Mouse (Mus musculus): ENCODE measurements around the gene 1110032F04Rik. TPM values are rescaled to one million over a fixed set of nuclear protein-coding genes. Genes with fewer than 3 reads are reported as not detected.

The 1110032F04Rik gene
- total RNA-seq, 2 experiments from 2014 or later = 0.65 to 1.2 TPM

DNA sequence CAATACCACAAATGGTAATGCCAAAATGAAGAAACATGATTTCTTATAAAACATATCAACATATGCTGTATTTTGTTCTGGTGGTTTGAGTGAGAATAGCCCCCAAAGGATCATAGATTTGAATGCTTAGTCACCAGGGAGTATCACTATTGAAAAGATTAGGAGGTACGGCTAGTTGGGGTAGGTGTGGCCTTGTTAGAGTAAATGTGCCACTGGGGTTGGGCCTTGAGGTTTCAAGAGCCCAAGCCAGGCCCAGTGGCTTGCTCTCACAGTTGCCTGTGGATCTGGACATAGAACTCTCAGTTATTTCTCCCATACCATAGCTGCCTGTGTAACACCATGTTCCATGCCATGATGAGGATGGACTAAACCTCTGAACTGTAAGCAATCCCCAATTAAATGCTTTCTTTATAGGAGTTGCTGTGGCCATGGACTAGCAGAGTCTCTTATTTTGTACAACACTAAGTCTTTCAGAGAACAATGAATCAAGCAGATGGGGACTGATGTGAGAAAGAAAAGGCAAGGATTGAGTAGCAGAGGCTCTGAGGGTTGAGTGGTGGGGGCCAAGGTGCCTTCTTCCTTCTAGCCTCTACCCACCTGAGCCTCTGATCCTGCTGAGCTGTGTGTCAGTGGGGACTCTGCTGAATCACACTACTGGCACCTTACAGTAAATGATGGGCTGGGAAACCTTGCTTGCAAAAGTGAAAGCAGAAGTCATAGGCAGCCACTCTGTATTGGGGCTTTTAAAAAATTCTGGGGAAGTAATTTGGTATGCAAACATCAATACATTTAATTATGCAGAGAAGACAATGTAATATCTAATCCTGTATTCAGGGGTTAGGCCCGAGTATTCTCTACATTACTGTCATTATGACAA, 35.8 kb downstream of the 1110032F04Rik start:
- intact Hi-C loops (cut with DNase I) = no loop called here
- DNase-seq = no peak

DNA sequence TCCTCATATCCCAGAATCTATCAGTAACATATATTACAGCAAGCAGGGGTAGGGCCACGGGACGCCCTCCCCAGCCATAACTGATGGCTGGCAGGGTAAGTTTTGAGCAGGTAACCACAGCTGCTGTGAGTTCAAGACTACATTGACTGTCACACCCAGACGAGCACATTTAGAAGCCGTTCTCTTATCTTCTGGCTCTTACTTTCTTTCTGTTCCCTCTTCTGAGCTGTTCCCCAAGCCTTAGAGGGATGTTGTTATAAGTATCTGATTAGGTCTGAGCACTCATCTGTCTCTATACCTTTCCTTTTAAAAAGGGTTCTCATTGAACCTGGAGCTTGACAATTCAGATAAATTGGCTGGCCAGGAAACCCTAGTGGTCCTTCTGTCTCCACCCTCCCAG, 38.1 kb downstream of the 1110032F04Rik start:
- intact Hi-C loops (cut with DNase I) = no loop called here
- DNase-seq = no peak

Other genes with a start within 250 kb of the 1110032F04Rik start
- gene Il12a, start 178.9 kb upstream of the 1110032F04Rik start, total RNA-seq (2021) = under 1 TPM in 1 of 2 experiments, not detected in 1; 0.79 TPM
- gene Ift80, start 135.0 kb downstream of the 1110032F04Rik start, total RNA-seq (2021) = 1 to 10 TPM; 4.8 to 6.0 TPM
- gene Smc4, start 135.2 kb downstream of the 1110032F04Rik start, total RNA-seq (2021) = 10 to 100 TPM; 14.4 to 18.8 TPM
- 1 to 10 TPM; 2.4 to 2.7 TPM for gene Trim59, start 175.2 kb downstream of the 1110032F04Rik start, total RNA-seq (2021)

Data from heart, postnatal 36 days (tissue).